Mouse (Mus musculus) thymus, adult 2 months (tissue): ENCODE results near the gene Arl8b.

ENCODE experiments used
- CTCF ChIP-seq: fragments of 200-500 bp; IDR thresholded peaks from 2 replicates; pipeline ENCODE4 v1.5.1; 2012; ENCODE audit warnings: mild to moderate bottlenecking, control low read depth, low read length, moderate library complexity, borderline replicate concordance; ENCODE audit not compliant: control insufficient read depth, poor library complexity, insufficient read depth; ENCODE audit errors: extremely low read depth
- POLR2A ChIP-seq: fragments of 200-500 bp; IDR thresholded peaks from 2 replicates; pipeline ENCODE4 v1.6.1; 2012; ENCODE audit warnings: mild to moderate bottlenecking, low read length, control low read depth, moderate library complexity; ENCODE audit not compliant: control insufficient read depth, poor library complexity, insufficient read depth; ENCODE audit errors: extremely low read depth

- TF ChIP-seq CTCF (no peak), POLR2A (no peak)
Measured at GRCm38 (mm10) chr6:108870421-108870820, 87.5 kb downstream of the Arl8b start.
